Mouse (Mus musculus): ENCODE results near the gene Map1b.

Map1b gene

GRCm38 (mm10) chr13:99516448-99516881 is at the start of gene Map1b:
TSS of gene Map1b (minus strand) at chr13:99516540.
- peak; percentile 76 for DNase-seq (ENCODE audit: low read depth, low spot score)

DNA sequence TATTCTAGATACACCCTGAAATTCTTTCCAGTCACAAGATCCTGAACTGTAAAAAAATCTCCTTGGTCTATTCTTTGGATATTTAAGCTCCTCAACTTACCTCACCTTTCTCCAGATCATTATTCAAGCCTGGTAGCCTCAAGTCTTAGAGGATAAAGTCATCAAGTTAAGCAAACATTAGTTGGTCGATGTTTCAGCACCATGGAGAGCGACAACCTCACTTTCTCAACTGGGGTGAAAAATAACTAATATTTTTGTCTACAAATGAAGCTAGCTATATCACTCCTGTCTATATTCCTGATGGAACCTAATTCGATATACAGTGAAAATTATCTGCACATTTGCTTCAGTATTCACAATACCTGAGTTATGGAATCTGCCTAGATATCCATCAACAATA is 48.0 kb upstream of the Map1b start:
- no peak for DNase-seq (ENCODE audit: low read depth, low spot score)

DNA sequence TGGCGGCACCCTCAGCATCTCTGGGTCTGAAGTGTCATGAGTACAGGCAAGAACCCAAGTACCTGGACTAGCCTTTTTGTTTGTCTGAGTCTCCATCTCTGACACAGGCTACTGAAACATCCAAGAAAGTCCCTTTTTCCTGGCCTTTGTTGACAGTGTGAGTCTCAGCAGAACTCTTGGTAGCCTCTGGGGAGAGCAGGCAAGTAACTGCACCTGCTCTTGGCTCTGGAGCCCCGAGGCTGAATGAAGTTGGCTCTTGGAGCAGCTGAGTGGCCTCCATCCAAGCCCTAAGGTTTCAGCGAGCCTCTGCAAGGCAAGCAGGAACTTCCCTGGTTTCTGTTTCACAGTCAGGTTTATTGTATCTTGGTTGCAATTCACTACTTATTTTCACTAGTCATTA is 46.7 kb upstream of the Map1b start:
- no peak for DNase-seq (ENCODE audit: low read depth, low spot score)

GRCm38 (mm10) chr13:99561843-99562550 is 45.7 kb upstream of the Map1b start:
- no peak for DNase-seq (ENCODE audit: low read depth, low spot score)

DNA sequence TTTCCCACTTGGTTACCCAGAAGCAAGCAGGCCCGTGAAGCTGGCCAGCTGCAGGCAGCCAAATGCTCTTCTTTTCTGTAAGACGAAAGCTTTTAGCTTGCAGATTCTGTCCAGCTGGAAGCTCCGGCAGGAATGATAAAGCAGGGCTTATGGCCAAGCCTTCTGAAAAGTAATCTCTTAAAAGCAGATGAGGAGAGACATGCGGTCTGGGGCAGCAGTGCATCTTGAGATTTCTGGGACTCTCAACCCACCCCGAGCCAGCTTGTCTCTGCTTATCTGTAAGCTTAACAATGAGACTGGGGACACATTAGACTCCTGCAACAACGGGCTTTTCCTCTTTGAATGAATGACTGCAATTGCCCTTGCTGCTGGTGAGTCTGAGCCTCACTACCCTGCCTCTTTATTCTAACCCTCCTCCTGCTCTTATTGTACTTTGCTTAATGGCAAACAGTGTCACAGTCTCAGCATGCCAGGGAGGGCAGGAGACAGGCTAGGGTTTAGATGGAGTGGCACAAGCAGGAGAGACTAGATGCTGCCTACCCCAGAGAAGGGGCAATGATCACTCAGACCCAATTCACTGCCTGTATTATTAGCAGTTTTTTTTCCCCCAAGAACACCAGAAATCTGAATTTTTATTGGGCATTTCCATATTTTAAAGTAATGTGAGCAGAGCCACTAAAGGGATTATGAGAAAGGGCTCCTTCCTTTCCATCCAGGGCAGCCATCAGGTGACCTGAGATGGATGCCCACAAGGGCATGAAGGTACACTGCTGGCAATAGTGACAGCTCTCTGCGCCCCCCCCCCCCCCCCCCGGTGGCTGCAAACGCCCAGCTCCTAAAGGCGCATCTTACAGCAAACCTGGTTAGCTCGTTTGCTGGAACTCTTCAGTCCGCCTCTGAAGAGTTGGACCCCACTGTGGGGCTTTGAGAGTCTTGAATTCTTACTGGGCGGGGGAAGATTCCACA is 44.6 kb upstream of the Map1b start:
- peak; percentile 42 for DNase-seq (ENCODE audit: low read depth, low spot score)

GRCm38 (mm10) chr13:99558216-99558906 is 42.0 kb upstream of the Map1b start:
- no peak for DNase-seq (ENCODE audit: low read depth, low spot score)

DNA sequence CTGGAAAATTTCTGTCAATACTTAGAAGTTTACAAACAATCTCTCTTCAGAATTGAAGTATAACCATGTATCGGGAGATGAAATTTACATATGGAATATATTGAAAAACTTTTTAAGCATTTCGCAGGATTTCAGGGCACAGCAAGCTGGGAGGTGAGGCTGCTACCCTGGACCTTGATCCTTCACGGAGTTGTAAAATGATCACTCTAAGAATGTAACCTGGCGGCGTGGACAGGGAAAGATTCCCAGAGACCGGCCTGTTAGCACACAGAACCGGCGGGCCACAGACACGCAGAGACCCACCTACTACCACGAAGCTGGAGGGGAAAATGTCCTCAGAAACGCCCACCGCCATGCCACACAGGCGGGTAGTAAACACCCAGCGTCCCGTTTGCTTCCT is 41.5 kb upstream of the Map1b start:
- no peak for DNase-seq (ENCODE audit: low read depth, low spot score)

GRCm38 (mm10) chr13:99557331-99557730 is 41.0 kb upstream of the Map1b start:
- DNase-seq (ENCODE audit: low read depth, low spot score): no peak

DNA sequence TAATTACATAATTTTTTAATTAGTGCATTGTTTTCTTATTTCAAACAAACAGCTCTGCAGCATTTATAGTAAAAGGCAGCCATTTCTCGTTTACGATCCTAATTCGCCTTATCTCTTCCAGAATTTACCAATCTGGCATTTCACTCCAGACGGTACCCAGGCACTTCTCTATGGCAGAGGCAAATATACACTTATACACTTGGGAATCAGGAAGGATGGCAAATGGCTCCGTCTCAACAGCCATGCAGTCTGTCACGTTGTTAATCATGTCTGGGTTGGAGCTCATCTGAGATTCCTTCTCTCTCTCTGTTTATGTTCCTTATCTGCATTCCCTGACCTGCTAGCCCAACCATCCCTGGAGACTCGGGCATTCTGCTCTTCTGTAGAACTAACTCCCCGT is 38.6 kb upstream of the Map1b start:
- DNase-seq (ENCODE audit: low read depth, low spot score): no peak

- DNase-seq (ENCODE audit: low read depth, low spot score): no peak
Observed at GRCm38 (mm10) chr13:99554466-99554865, 38.1 kb upstream of the Map1b start.

DNA sequence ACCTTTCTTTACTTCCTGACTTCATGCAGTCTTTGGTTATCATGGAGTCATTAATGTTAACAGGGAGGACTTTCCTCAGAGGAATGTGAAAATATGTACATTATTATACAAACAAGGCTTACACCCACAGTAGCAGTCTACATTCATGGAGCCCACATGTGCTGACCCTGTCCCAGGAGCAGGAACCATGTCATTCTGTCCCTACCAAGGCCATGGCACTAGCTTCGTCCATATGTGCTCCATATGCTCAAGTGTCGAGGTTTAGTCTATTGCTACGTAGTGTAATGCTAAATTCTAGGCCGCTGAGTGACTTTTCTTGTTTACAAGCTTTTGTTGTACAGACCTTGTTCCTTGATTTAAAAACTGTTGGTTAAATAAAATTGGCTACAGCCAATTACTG is 36.0 kb upstream of the Map1b start:
- no peak for DNase-seq (ENCODE audit: low read depth, low spot score)

DNA sequence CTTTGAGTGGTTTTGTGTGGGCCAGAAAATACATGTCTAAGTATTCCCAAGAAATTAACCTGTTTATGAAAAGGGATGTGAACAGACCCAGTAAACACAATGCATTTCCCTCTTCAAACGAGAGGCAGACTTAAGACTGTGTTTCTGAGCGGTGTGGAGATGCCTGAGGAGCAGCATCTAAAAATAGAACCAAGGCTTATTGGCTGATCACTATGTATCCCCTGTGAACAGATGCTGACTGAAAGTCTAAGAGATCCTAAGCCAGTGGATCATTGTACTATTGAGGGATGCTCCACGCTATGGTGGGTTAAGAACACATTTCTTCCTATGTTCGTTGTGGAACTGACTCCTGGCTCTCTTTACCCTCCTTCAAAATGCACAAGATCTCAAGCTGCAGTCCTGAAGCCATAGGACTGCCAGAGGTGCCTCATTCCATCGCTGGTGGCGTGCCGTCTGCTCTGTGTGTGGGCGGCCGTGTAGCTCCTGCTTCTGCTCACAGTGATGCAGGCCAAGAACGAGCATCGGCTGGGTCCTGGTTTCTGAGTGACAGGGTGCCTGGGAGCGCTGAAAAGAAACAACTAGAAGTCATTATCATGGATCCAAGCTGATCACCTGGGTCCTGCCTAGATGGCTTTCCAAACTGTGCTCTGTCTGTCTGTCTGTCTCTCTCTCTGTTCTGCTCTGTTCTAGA is 34.5 kb upstream of the Map1b start:
- DNase-seq (ENCODE audit: low read depth, low spot score): peak; percentile 71

DNA sequence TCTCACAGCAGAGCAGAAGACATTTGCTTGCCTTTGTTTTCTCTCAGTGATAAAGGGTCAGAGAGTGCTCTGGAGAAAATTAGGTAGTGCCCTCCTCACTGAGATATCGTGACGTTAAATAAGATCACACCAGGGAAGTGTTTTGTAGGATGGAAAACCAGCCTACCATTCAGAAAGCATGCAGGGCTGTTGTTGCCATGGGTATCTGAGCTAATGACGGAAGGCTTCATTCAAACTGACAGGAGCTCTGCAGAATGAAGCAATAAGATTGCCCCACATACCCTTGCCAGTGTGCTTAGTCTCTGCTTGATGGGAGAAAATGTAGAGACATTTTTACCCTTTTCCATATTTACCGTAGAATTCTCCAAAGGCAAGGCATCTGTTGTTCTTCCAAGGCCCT is 33.7 kb upstream of the Map1b start:
- no peak for DNase-seq (ENCODE audit: low read depth, low spot score)

- no peak for DNase-seq (ENCODE audit: low read depth, low spot score)
Observed at GRCm38 (mm10) chr13:99549584-99549983, 33.2 kb upstream of the Map1b start.

- DNase-seq (ENCODE audit: low read depth, low spot score): no peak
Observed at GRCm38 (mm10) chr13:99546832-99547231, 30.5 kb upstream of the Map1b start.

DNA sequence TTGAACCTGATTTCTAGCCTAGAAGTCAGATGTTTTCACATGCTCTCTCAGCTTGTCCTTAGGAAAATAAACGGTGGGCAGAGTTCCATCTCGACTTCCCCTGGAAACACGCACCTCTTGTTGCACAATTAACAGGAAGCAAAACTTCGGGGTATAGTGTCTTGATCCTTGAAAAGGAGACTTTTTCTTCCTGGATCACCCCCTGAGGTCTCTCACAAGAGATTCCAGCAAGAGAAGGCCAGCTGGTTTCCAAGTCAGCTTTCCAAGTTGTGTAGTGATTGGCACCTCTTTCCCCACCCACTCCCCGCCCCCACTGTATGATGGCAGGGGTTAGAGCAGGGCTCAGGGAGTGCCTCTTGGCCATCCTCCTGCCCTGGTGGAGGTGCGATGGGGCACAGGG is 28.9 kb upstream of the Map1b start:
- no peak for DNase-seq (ENCODE audit: low read depth, low spot score)

DNA sequence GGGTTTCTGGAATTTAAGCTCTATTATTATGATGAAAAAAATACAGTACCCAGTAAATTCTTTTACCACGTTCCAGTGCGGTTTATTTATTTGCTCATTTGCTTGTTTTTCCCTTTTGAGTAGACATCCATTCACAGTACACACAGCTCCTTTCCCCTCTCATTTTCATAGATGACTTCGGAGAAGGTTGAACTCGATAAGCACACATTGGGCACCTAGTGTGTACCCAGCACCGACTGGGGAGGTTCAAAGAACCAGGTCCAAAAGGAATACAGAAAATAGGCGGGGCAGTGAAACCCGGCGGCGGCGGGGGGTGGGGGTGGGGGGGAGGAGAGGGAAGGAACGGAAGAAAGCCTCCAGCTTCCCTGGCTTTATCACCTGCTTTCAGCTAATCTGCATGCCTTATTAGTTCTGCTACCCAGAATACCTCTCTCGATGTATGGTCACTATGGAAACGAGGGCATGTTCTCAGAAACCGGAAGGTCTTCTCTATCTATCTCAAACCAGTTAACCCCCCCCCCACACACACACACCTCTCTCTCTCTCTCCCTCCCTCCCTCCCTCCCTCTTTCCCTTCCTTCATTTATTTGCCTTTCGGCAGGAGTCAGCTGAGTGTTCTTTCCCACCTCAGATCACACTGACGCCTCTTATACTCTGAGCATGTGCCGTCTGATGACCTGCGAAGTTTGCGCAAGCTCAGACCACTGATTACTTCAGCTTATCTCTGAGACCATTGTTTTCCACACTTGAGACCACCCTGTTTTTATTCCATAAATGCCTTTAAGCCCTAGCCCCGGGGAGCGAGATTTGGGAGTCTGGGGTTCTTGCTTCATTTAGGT is 25.3 kb upstream of the Map1b start:
- DNase-seq (ENCODE audit: low read depth, low spot score): no peak

DNA sequence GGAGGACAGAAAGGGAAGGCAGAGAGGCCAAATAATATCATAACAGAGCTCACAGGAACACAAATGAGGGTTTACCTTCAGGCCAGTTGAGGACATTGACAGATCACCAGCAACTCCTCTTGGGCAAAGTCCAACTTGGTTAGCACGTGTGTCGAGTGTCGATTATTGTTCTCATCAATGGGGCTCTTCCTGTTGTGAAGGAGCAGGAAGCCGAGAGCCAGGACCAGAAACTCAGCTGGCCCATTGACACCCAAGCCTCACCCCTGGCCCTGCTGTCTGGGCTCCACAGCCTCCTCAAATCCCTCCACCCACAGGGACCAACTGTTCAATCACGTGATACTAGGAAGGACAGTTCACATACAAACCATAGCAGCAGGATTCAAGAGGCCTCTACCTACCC is 22.9 kb upstream of the Map1b start:
- no peak for DNase-seq (ENCODE audit: low read depth, low spot score)

DNA sequence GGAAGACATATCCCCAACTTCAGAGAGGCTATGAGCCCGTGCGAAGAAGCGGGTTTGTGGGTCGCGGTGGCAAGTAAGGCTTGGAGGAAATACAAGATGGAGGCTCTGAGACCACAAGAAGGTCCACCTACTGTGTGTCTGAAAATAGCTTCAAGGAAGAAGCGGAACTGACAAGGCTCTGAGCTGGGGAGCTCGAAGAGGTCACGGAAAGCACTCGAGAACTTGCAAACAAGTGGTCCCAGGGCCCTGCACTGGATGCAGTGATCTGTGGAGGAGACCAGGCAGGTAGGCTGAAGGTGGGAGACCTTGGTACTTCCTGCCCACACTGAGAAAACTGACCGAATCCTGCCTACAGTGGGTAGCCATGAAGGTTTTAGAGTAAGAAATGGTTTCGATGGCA is 22.5 kb upstream of the Map1b start:
- DNase-seq (ENCODE audit: low read depth, low spot score): no peak

DNA sequence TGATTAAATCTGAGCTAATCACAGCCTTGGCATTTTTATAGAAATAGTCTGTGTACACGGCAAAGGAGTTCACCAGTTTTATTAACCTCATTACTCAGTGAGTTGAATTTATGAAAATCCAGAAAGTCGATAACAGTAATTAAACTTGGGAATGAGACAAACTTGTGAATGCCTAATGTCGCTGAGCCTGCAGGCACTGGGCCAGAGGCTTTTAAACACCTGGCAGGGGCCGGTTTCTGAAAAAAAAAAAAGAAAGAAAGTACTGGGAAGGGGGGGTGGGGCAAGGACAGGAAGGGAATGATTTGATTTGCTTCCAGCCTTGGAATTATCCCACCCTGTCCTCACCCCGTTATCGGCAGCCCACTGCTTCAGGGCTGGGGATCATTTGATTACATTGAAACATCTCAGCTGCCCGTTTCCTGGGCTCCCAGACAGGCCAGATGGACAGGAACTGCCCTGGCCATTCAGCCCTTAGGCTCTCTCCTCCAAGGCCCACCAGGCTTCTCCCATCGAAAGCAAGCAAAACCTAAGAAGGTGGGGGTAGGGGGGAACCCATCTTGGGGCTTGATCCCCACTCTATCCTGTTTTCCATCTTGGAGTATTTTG is 21.7 kb upstream of the Map1b start:
- DNase-seq (ENCODE audit: low read depth, low spot score): no peak

All from retina, adult 2 months (tissue).